8 mouse cellular contexts compared by ENCODE assay signal in the genomic region with DNA sequence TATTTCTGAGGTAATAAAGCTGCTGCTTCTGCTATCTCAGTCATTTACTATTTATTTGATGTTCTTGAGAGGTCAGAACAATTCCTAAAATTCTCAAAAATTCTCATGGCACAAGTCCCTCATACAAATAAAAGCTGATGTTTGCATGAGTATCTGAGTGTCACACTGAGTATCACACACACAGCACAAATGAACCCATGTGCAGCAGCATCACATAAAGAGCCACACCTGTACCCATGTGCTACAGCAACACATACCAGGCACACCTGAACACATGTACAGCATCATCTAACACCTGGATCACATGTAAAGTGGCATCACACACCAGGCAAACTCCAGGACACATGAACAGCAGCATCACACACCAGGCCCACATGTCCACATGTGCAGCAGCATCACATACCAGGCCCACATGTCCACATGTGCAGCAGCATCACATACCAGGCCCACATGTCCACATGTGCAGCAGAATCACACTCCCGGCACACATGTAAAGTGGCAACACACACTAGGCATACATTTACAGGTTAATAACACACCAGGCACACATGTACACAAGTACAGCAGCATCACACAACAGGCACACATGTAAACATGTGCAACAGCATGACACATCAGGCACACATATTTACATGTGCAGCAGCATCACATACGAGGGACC.
DNase-seq lines count a peak whose midpoint lies in the region; ATAC-seq and TF ChIP-seq lines count a peak whose summit lies in the region.

No protein-coding gene starts in this region.

- no peak for ATAC-seq in limb, embryonic 14.5 days (ENCODE audit: low FRiP score, low read depth)
- ATAC-seq in stomach, embryonic 14.5 days (ENCODE audit: insufficient number of reproducible peaks, insufficient read depth, low FRiP score, low read depth), result peak; percentile 39; the same call in 1 of the 2 replicates

- peak overlapping the region; percentile 65 for H3K4me2 ChIP-seq in limb, embryonic 14.5 days (replicated peaks; ENCODE audit: low read depth, low read length, severe bottlenecking)
- peak overlapping the region; percentile 78 for H3K4me2 ChIP-seq in stomach, embryonic 14.5 days (replicated peaks; ENCODE audit: low read depth, low read length)

- no peak for DNase-seq in heart, embryonic 10.5 days (ENCODE audit: low spot score)
- DNase-seq in heart, postnatal 10 days, result no peak
- DNase-seq in limb, embryonic 14.5 days (ENCODE audit: low spot score), result no peak
- DNase-seq in layer of hippocampus, adult 18-20 months (ENCODE audit: low spot score in 2 of 2), result no peak
- no peak for DNase-seq in frontal cortex, postnatal 14 days (ENCODE audit: low spot score in 2 of 2)

- no peak for TF ChIP-seq EP300 in ES-Bruce4 (IDR thresholded peaks at IDR 0.05; ENCODE audit: insufficient read depth, low read depth, low read length)

- H3K4me3 ChIP-seq in heart, embryonic 10.5 days, result peak overlapping the region; percentile 72
- peak overlapping the region; percentile 72 for H3K4me3 ChIP-seq in ES-Bruce4 (ENCODE audit: low read depth, low read length)
- peak overlapping the region; percentile 76 for H3K4me3 ChIP-seq in erythroblast, embryonic 14.5 days (replicated peaks)
- H3K4me3 ChIP-seq in limb, embryonic 14.5 days (replicated peaks; ENCODE audit: low read length), result peak overlapping the region; percentile 55
- peak overlapping the region; percentile 70 for H3K4me3 ChIP-seq in stomach, embryonic 14.5 days (ENCODE audit: low read depth, low read length)

- no peaks in the 10 kb centered on the region; the same call in 1 of the 2 replicates for H3K4me1 ChIP-seq in heart, embryonic 10.5 days
- no peaks in the 10 kb centered on the region for H3K4me1 ChIP-seq in ES-Bruce4 (ENCODE audit: control insufficient read depth, insufficient read depth, low read length)
- H3K4me1 ChIP-seq in erythroblast, embryonic 14.5 days (ENCODE audit: control insufficient read depth), result peaks cover 13% of the 10 kb centered on the region
- peaks cover 6% of the 10 kb centered on the region; the same call in 1 of the 2 replicates for H3K4me1 ChIP-seq in limb, embryonic 14.5 days (ENCODE audit: control insufficient read depth, insufficient read depth, low read length)
- 0 out of 2 replicates have a peak, but pooled peaks cover 5% of the 10 kb centered on the region for H3K4me1 ChIP-seq in stomach, embryonic 14.5 days (ENCODE audit: control insufficient read depth, insufficient read depth, low read length)

- peak overlapping the region; percentile 91 for H3K27ac ChIP-seq in heart, embryonic 10.5 days
- H3K27ac ChIP-seq in ES-Bruce4 (ENCODE audit: insufficient read depth, low read length), result peak overlapping the region; percentile 59
- H3K27ac ChIP-seq in limb, embryonic 14.5 days (replicated peaks; ENCODE audit: low read depth, low read length), result peak overlapping the region; percentile 83
- peak overlapping the region; percentile 91 for H3K27ac ChIP-seq in stomach, embryonic 14.5 days (ENCODE audit: low read length)

- no peak for TF ChIP-seq POLR2A in ES-Bruce4 (IDR thresholded peaks at IDR 0.05; ENCODE audit: insufficient read depth, low read length)
- TF ChIP-seq POLR2A in limb, embryonic 14.5 days (IDR thresholded peaks at IDR 0.05; ENCODE audit: borderline replicate concordance, extremely low read depth, insufficient read depth, insufficient read length), result no peak

- H3K36me3 ChIP-seq in heart, embryonic 10.5 days, result no peaks in the 10 kb centered on the region
- H3K36me3 ChIP-seq in ES-Bruce4 (ENCODE audit: control insufficient read depth, insufficient read depth, low read length, poor library complexity, severe bottlenecking), result no peaks in the 10 kb centered on the region
- no peaks in the 10 kb centered on the region for H3K36me3 ChIP-seq in erythroblast, embryonic 14.5 days (ENCODE audit: control insufficient read depth)
- H3K36me3 ChIP-seq in limb, embryonic 14.5 days (ENCODE audit: control insufficient read depth, insufficient read depth, low read length), result no peaks in the 10 kb centered on the region
- H3K36me3 ChIP-seq in stomach, embryonic 14.5 days (ENCODE audit: control insufficient read depth, insufficient read depth, low read length), result no peaks in the 10 kb centered on the region

- H3K9ac ChIP-seq in ES-Bruce4 (ENCODE audit: low read depth, poor library complexity, severe bottlenecking), result no peak overlapping the region
- peak overlapping the region; percentile 65 for H3K9ac ChIP-seq in limb, embryonic 14.5 days (ENCODE audit: low read depth, low read length, severe bottlenecking)
- H3K9ac ChIP-seq in stomach, embryonic 14.5 days (replicated peaks; ENCODE audit: low read depth, low read length), result peak overlapping the region; percentile 73

- intact Hi-C loops in heart, postnatal 10 days (cut with DNase I), result no loop called here

- no peak for TF ChIP-seq CTCF in ES-Bruce4 (IDR thresholded peaks at IDR 0.05; ENCODE audit: low read depth, low read length)

- no peaks in the 10 kb centered on the region for H3K27me3 ChIP-seq in heart, embryonic 10.5 days (ENCODE audit: insufficient read depth, poor library complexity, severe bottlenecking)
- no peaks in the 10 kb centered on the region for H3K27me3 ChIP-seq in ES-Bruce4 (ENCODE audit: control insufficient read depth, insufficient read depth, low read length, poor library complexity, severe bottlenecking)
- peaks cover 2% of the 10 kb centered on the region; the same call in 1 of the 2 replicates for H3K27me3 ChIP-seq in erythroblast, embryonic 14.5 days (ENCODE audit: control insufficient read depth)
- no peaks in the 10 kb centered on the region for H3K27me3 ChIP-seq in limb, embryonic 14.5 days (ENCODE audit: control insufficient read depth, insufficient read depth, low read length)
- no peaks in the 10 kb centered on the region for H3K27me3 ChIP-seq in stomach, embryonic 14.5 days (ENCODE audit: control insufficient read depth, insufficient read depth, low read length)

- WGBS in heart, embryonic 10.5 days, result 31% methylated on average over 2 of the region's 2 CpGs
- WGBS in limb, embryonic 14.5 days, result 19% methylated on average over 2 of the region's 2 CpGs
- 20% methylated on average over 2 of the region's 2 CpGs for WGBS in stomach, embryonic 14.5 days

- no peaks in the 10 kb centered on the region for H3K9me3 ChIP-seq in heart, embryonic 10.5 days
- H3K9me3 ChIP-seq in ES-Bruce4 (replicated peaks; ENCODE audit: control insufficient read depth, insufficient read depth, low read length, poor library complexity, severe bottlenecking), result peaks cover 27% of the 10 kb centered on the region
- H3K9me3 ChIP-seq in erythroblast, embryonic 14.5 days (ENCODE audit: control insufficient read depth, low read length), result peaks cover 6% of the 10 kb centered on the region
- no peaks in the 10 kb centered on the region for H3K9me3 ChIP-seq in limb, embryonic 14.5 days (ENCODE audit: control insufficient read depth, low read length)
- no peaks in the 10 kb centered on the region for H3K9me3 ChIP-seq in stomach, embryonic 14.5 days (ENCODE audit: control insufficient read depth, low read depth, low read length)
